In the genomic region with DNA sequence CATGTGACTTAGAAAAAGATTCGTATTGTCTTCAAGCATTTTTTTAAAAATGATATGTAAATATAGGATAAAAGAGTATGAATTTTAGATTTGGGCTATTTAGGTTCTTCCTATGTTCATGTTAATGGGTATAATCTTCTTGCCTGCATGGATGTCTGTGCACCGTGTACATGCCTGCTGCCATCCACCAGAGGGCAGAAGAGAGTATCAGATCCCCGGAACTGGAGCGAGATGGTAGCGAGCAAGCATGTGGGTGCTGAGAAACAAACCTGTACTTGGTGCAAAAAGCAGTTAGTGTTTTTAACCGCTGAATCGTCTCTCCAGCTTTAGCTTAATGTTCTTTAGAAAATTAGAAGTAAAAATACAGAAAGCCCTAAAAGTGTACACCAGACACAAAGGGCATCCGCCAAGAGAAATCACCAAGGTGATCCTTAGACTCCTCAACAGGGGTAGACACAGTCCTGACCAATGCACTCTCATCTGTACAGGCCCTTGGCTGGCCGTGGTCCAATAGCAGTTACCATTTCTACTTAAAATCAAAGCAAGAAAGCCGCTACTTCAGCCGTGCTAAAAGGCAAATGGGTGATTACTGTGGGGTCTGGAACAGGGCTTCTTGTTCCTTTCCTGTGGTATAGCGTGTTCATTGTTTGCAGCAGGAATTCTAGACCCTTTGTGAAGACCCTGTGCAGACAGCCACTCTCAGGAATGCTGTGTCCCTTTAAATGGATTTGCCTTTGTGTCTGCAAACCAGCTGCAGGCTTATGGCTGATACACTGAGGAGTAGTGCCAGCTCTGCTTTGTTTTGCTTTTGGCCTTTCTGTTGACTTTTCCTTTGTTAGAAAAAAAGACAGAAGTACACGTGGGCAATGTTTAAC, we compare ENCODE assay signal across 1 mouse cellular context.
TF ChIP-seq lines count a peak whose summit lies in the region.

No protein-coding gene starts in this region.

TF ChIP-seq in CH12.LX, 34 proteins besides CTCF, POLR2A, EP300 and RAD21 (continued from another document):
- TF ChIP-seq HCFC1 (IDR thresholded peaks at IDR 0.05; ENCODE audit: low read depth, low read length): no peak
- TF ChIP-seq MXI1 (IDR thresholded peaks at IDR 0.05; ENCODE audit: low read depth, low read length): no peak
- peak; percentile 42; the same call in 1 of the 2 replicates for TF ChIP-seq ELF1 (IDR thresholded peaks at IDR 0.05; ENCODE audit: low read depth, low read length)
- TF ChIP-seq CHD2 (IDR thresholded peaks at IDR 0.05; ENCODE audit: low read length): no peak
- no peak for TF ChIP-seq KAT2A (IDR thresholded peaks at IDR 0.05; ENCODE audit: insufficient replicate concordance, low read length)
- TF ChIP-seq USF1 (IDR thresholded peaks at IDR 0.05; ENCODE audit: low read depth, low read length): no peak
- TF ChIP-seq CHD1 (IDR thresholded peaks at IDR 0.05; ENCODE audit: low read depth, low read length): no peak
- TF ChIP-seq SMC3 (IDR thresholded peaks at IDR 0.05; ENCODE audit: low read depth, low read length): peak; percentile 87
